Mouse (Mus musculus) G1E (cell line): ENCODE data around the gene Rpl19. TPM values are rescaled to one million over a fixed set of nuclear protein-coding genes. Genes with fewer than 3 reads are reported as not detected.

Source experiments
- ATAC-seq: 2 replicates; pipeline ENCODE4 v1.8.0; 2016; ENCODE audit warnings: mild to moderate bottlenecking; ENCODE audit not compliant: insufficient number of reproducible peaks, poor library complexity, low FRiP score, severe bottlenecking; ENCODE audit errors: extremely low read depth
- DNase-seq: peaks from one replicate; pipeline ENCODE4 v3.0.0; 2012; ENCODE audit warnings: low spot score
- H3K27me3 ChIP-seq: 2 replicates; pipeline ENCODE4 v1.6.1; 2012; ENCODE audit warnings: mild to moderate bottlenecking, low read length, inconsistent platforms; ENCODE audit not compliant: insufficient read depth
- H3K36me3 ChIP-seq: replicated peaks from 2 replicates; pipeline ENCODE3; 2012; ENCODE audit warnings: mild to moderate bottlenecking, inconsistent platforms
- H3K4me1 ChIP-seq: 2 replicates; pipeline ENCODE4 v1.6.1; 2012; ENCODE audit warnings: low read depth, low read length, inconsistent platforms, mixed read lengths; ENCODE audit not compliant: insufficient read depth
- H3K4me3 ChIP-seq: 2 replicates; pipeline ENCODE4 v1.5.1; 2012; ENCODE audit warnings: low read depth, mild to moderate bottlenecking, inconsistent platforms, low read length, moderate library complexity, mixed read lengths
- H3K9me3 ChIP-seq: replicated peaks from 2 replicates; pipeline ENCODE4 v1.6.1; 2012; ENCODE audit warnings: inconsistent platforms
- CTCF ChIP-seq: IDR thresholded peaks from 2 replicates; pipeline ENCODE4 v1.5.1; 2012; ENCODE audit warnings: low read depth, low read length, inconsistent platforms, mixed read lengths
- GATA1 ChIP-seq: IDR thresholded peaks from 2 replicates; pipeline ENCODE4 v1.6.1; 2012; ENCODE audit warnings: borderline replicate concordance, low read length, inconsistent platforms, mixed read lengths
- GATA2 ChIP-seq: IDR thresholded peaks from 2 replicates; pipeline ENCODE4 v1.6.1; 2012; ENCODE audit warnings: low read depth, low read length, inconsistent platforms, borderline replicate concordance
- POLR2AphosphoS5 ChIP-seq: IDR thresholded peaks from 2 replicates; pipeline ENCODE4 v1.6.1; 2012; ENCODE audit warnings: low read depth, low read length, inconsistent platforms; ENCODE audit not compliant: insufficient replicate concordance
- TAL1 ChIP-seq: conservative IDR thresholded peaks from 2 replicates; pipeline ENCODE4 v1.6.1; 2012; ENCODE audit warnings: low read depth, low read length, inconsistent platforms, mixed read lengths
- polyA plus RNA-seq: library from polyadenylated mRNA; stranded (reverse); fragments of >175 nt; gene quantifications from 2 replicates; pipeline ENCODE4 v1.2.3, GENCODE M21; 2012
- total RNA-seq, 2 experiments: library from RNA; stranded (forward) in 1 of 2; stranded (reverse) in 1 of 2; fragments of 200-1000 nt in 1 of 2; fragments of >200 nt in 1 of 2; fragmentation: Nextera tagmentation in 1 of 2; gene quantifications; 2 replicates each; pipeline ENCODE4 v1.2.3; 2014 to 2017

The Rpl19 gene
- total and polyA plus RNA-seq, 3 experiments, result 2,161 to 3,100 (median 2,673) TPM

- H3K9me3 ChIP-seq, result peaks cover 6% of the 10 kb centered on the region; the same call in 1 of the 2 replicates
- no peak for TF ChIP-seq TAL1
- no peak for TF ChIP-seq GATA2
- no peak for TF ChIP-seq GATA1
- TF ChIP-seq POLR2AphosphoS5, result no peak
- no peak for TF ChIP-seq CTCF
- DNase-seq (no peak), ATAC-seq (no peak)
- H3K4me1 ChIP-seq, result peaks cover 6% of the 10 kb centered on the region
- H3K36me3 ChIP-seq, result peaks cover 6% of the 10 kb centered on the region
- no peak overlapping the region for H3K4me3 ChIP-seq
- H3K27me3 ChIP-seq, result peaks cover 22% of the 10 kb centered on the region
Measured at GRCm38 (mm10) chr11:98077086-98077485, 50.6 kb downstream of the Rpl19 start.

Other genes with a start within 250 kb of the Rpl19 start
- gene Rpl23, start 244.3 kb upstream of the Rpl19 start, total RNA-seq (2014; fragmentation: Nextera tagmentation), result 580 and 589 TPM in 2 replicates
- 1,583 and 1,694 TPM in 2 replicates for gene Rpl23, start 244.3 kb upstream of the Rpl19 start, total RNA-seq (2017)
- 255 and 258 TPM in 2 replicates for gene Rpl23, start 244.3 kb upstream of the Rpl19 start, polyA plus RNA-seq
- 31.0 and 37.1 TPM in 2 replicates for gene Lasp1, start 227.7 kb upstream of the Rpl19 start, total RNA-seq (2014; fragmentation: Nextera tagmentation)
- 53.4 and 122 TPM in 2 replicates for gene Lasp1, start 227.7 kb upstream of the Rpl19 start, total RNA-seq (2017)
- gene Lasp1, start 227.7 kb upstream of the Rpl19 start, polyA plus RNA-seq, result 49.6 and 71.7 TPM in 2 replicates
- gene B230217C12Rik, start 185.9 kb upstream of the Rpl19 start, total RNA-seq (2014; fragmentation: Nextera tagmentation), result not detected in 2 replicates
- gene B230217C12Rik, start 185.9 kb upstream of the Rpl19 start, total RNA-seq (2017), result 0.16 TPM in 1 of 2 replicates, not detected in the other
- not detected in 2 replicates for gene B230217C12Rik, start 185.9 kb upstream of the Rpl19 start, polyA plus RNA-seq
- 0.58 and 1.9 TPM in 2 replicates for gene Fbxo47, start 142.6 kb upstream of the Rpl19 start, total RNA-seq (2014; fragmentation: Nextera tagmentation)
- 0.55 and 0.70 TPM in 2 replicates for gene Fbxo47, start 142.6 kb upstream of the Rpl19 start, total RNA-seq (2017)
- gene Fbxo47, start 142.6 kb upstream of the Rpl19 start, polyA plus RNA-seq, result not detected in 2 replicates
- not detected in 2 replicates for gene Plxdc1, start 40.3 kb upstream of the Rpl19 start, total RNA-seq (2014; fragmentation: Nextera tagmentation)
- gene Plxdc1, start 40.3 kb upstream of the Rpl19 start, total RNA-seq (2017), result 0.06 and 0.11 TPM in 2 replicates
- 0.03 TPM in 2 replicates for gene Plxdc1, start 40.3 kb upstream of the Rpl19 start, polyA plus RNA-seq
- not detected in 2 replicates for gene Arl5c, start 30.5 kb upstream of the Rpl19 start, total RNA-seq (2014; fragmentation: Nextera tagmentation)
- gene Arl5c, start 30.5 kb upstream of the Rpl19 start, total RNA-seq (2017), result 0.44 TPM in 1 of 2 replicates, not detected in the other
- not detected in 2 replicates for gene Arl5c, start 30.5 kb upstream of the Rpl19 start, polyA plus RNA-seq
- gene Cacnb1, start 3.7 kb upstream of the Rpl19 start, total RNA-seq (2014; fragmentation: Nextera tagmentation), result 1.4 TPM in 1 of 2 replicates, not detected in the other
- gene Cacnb1, start 3.7 kb upstream of the Rpl19 start, total RNA-seq (2017), result 0.05 and 0.41 TPM in 2 replicates
- 0.61 and 0.63 TPM in 2 replicates for gene Cacnb1, start 3.7 kb upstream of the Rpl19 start, polyA plus RNA-seq
- gene Stac2, start 26.8 kb downstream of the Rpl19 start, total RNA-seq (2014; fragmentation: Nextera tagmentation), result not detected in 2 replicates
- gene Stac2, start 26.8 kb downstream of the Rpl19 start, total RNA-seq (2017), result 0.05 TPM in 1 of 2 replicates, not detected in the other
- not detected in 2 replicates for gene Stac2, start 26.8 kb downstream of the Rpl19 start, polyA plus RNA-seq
- 43.7 and 55.3 TPM in 2 replicates for gene Fbxl20, start 123.7 kb downstream of the Rpl19 start, total RNA-seq (2014; fragmentation: Nextera tagmentation)
- gene Fbxl20, start 123.7 kb downstream of the Rpl19 start, total RNA-seq (2017), result 22.4 and 23.7 TPM in 2 replicates
- 12.9 and 13.2 TPM in 2 replicates for gene Fbxl20, start 123.7 kb downstream of the Rpl19 start, polyA plus RNA-seq
- gene Med1, start 166.6 kb downstream of the Rpl19 start, total RNA-seq (2014; fragmentation: Nextera tagmentation), result 168 and 188 TPM in 2 replicates
- gene Med1, start 166.6 kb downstream of the Rpl19 start, total RNA-seq (2017), result 38.9 and 44.2 TPM in 2 replicates
- 16.6 and 18.0 TPM in 2 replicates for gene Med1, start 166.6 kb downstream of the Rpl19 start, polyA plus RNA-seq
- 84.8 and 93.7 TPM in 2 replicates for gene Cdk12, start 176.3 kb downstream of the Rpl19 start, total RNA-seq (2014; fragmentation: Nextera tagmentation)
- 45.5 and 54.0 TPM in 2 replicates for gene Cdk12, start 176.3 kb downstream of the Rpl19 start, total RNA-seq (2017)
- gene Cdk12, start 176.3 kb downstream of the Rpl19 start, polyA plus RNA-seq, result 17.4 and 20.4 TPM in 2 replicates